Mouse (Mus musculus) right cerebral cortex, adult 2 months (tissue): ENCODE results near the gene Xpr1.

ENCODE experiments used
- DNase-seq, 2 experiments: peaks; one replicate each; pipeline ENCODE4 v3.0.0; 2021 to 2022; ENCODE audit warnings: low spot score in 2 of 2

Xpr1 gene

DNA sequence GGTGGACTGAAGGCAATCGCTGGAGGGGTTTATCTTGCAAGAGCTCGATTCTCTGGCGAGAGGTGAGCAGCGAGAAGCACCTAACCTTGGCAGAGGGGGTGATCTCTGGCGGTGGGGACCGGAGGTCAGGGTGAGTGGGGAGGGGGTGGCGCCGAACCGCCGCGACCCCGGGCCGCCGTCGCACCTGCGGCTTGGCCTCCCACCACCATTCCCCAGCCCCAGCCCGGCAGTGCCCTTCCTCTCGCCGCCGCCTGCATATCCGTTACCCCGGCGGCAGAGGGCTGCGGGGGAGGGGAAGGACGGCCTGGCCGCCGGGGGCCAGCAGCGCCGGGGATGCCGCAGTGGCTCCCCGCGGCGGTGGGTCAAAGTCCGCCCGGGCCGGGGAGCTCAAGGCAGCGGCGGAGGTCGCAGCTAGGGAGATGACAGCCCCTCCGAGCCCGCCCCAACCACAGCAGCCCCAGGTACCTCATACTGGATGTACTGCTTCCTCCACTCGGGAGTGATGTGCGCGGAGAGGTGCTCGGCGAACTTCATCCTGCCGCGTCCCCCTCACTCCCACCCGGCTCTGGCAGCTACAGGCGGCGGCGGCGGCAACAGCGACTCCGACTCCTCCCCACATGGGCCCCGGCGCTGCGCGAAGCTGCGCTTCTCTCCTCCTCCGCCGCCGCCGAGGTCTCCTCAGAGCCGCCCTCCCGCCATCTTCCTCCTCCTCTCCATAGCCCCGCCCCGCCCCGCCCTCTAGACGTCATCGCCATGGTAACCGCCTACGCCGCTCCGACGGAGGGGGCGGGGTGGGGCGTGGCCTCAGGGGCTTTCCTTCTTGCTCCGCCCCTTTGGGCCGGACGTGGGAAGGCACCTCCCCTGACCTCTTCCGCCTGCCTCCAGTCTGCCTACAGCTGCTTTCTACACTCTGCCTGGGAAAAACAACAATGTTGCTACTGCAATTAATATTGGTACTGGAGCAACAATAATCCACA, at the start of gene Xpr1:
Gene Xpr1 (minus strand): TSS at position 715 of the 977 bp plus-strand sequence.
- peak; percentile 94 for DNase-seq

- DNase-seq = no peak
Measured at GRCm38 (mm10) chr1:155463442-155463841, 46.2 kb upstream of the Xpr1 start.

- no peak for DNase-seq
Measured at GRCm38 (mm10) chr1:155462582-155462981, 45.4 kb upstream of the Xpr1 start.

- no peak for DNase-seq
Measured at GRCm38 (mm10) chr1:155457532-155457931, 40.3 kb upstream of the Xpr1 start.

DNA sequence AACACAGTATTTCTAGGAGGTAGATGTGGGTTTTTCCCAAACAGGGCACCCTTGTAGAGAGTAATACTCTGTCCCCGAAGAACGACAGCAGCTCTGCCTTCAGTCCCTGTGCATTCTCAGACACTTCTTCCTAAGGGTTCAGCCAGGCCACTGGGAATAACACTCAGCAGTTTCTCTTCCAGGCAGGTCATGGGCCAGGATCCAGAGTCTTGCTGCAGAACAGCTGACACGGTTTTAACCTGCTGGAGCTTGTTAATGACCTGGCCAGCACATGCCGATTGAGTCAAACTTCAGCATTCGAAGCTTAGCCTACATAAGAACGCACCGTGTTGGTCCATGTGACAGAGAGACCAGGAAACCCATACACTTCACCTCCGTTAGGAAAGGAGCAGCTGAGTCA, 36.0 kb upstream of the Xpr1 start:
- no peak for DNase-seq

DNA sequence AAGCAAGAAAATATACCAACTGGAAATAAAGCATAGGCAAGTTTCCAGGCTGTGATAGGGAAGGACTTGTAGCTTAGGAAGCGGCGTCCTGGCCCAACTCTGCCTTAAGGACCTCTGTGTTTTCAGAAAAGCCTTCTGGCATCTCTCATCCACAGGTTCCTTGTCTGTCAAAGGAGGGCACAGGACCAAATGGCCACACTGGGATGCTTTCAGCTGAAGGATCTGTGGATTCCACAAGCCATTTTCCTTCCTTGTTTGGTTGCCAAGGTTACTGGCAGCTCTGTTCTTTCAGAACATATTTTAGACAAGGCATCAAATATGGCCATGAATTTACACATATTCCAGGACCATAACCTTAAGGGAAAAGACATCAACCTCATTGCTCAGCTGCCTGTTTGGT, 31.7 kb upstream of the Xpr1 start:
- no peak for DNase-seq

- DNase-seq = no peak
Measured at GRCm38 (mm10) chr1:155447277-155447676, 30.1 kb upstream of the Xpr1 start.

DNA sequence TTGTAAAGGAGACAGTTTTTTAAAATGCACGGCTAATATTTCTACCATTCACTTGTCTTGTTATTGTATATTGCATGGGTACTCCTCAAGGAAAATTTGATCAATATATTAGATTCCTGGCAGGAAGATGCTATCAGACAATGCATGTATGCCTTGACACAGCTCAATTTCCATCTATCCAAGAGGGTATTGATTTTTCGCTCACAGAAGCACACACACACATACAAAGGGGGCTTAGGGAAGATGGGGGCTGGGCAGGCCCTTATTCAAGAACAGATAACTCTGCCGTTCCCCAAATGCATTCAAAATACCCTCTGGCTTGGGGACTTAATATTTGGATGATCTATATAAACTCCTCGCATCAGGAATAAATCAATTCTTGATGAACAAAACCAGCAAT, 25.9 kb upstream of the Xpr1 start:
- DNase-seq = no peak

DNA sequence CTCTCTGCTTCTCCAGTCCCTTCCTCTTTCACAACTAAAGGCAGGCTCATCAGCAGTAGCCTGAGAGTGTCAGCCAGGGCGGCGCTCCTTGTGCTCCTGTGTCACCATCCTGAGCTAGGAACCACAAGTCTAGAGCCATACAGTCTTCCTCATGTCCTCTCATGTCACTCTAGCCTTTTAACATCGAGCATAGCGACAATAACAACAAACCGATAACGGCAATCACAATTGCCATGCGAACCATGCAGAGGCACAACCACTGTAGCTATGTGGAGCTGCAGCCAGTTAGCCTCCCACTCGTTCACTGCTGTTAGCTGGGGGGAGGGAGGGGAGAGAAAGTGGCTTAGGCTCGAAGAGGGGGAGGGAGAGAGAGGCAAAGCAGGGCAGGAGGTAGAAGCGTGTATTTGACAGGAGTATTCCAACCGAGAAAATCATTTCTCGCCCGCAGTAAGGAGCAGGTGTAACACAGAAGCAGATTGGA, 25.3 kb upstream of the Xpr1 start:
- DNase-seq = peak; percentile 54 to 56

DNA sequence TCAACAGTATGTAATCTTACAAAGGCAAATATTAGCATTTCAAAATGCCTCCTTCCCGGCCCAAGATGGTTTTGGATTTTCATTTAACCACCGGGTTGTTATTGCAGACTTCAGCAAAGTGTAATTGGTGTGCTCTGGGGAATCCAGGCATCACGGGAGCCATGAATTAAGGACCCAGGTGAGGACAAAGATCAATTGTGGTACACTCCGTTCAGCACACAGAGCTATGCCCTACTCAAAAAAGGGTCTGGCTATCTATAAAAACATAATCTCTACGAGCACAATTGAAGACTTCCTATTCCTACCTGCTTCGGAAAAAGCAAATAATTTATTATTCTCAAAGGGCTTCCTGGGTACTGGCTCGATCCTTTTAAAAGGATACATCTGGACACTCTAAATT, 22.3 kb upstream of the Xpr1 start:
- DNase-seq = no peak

- no peak for DNase-seq
Measured at GRCm38 (mm10) chr1:155438525-155438924, 21.3 kb upstream of the Xpr1 start.

DNA sequence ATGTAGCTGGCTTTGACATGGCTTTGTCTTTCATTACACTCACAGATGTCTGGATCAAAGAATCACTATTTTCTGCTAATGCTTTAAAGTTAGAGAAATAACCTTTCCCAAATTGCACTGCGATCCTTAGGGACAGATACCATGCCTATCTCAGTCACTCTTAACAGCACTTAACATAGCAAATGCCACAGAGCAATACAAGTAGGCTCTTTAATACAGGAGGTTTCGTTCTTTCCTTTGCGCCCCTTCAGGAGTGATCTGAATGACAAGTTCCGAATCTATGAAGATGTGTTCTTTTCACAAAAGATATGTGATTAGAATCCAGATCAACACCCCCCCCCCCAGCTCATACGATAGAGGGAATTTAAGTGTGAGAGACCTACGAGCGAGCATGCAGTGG, 12.1 kb upstream of the Xpr1 start:
- DNase-seq = no peak

DNA sequence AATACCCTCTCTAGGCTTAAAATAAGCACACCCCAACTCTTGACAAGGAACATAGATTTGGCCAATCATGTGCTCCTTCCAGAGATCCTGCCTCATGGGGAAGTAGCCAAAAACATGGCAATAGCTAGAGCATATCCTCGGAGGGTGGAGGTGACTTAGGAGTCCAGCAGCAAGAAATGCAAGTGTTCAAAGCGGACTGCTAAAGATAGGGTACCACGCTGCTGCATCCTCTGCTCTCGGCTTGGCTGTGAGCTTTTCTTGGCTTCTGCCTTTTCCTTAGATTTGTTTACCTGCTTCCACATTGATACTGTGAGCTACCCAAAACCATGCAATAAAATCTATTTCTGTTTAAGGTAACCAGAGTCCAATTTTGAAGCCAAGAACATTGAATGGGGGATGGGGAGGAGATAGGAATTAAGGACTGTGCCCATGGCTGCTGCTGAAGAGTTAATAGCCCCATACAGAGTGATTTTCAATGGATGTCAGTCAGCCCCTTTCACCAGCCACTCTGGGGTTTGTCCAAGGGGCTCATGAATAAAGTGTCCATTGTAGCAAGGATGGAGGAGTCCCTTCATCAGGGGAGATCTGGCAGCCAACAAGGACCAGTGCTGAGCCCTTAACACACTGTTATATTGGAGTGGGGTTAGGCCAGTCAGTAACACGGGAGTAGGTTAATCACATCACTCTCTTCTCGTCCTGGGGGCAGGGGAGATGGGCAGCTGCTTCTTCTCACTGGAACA, 10.1 kb upstream of the Xpr1 start:
- no peak for DNase-seq

DNA sequence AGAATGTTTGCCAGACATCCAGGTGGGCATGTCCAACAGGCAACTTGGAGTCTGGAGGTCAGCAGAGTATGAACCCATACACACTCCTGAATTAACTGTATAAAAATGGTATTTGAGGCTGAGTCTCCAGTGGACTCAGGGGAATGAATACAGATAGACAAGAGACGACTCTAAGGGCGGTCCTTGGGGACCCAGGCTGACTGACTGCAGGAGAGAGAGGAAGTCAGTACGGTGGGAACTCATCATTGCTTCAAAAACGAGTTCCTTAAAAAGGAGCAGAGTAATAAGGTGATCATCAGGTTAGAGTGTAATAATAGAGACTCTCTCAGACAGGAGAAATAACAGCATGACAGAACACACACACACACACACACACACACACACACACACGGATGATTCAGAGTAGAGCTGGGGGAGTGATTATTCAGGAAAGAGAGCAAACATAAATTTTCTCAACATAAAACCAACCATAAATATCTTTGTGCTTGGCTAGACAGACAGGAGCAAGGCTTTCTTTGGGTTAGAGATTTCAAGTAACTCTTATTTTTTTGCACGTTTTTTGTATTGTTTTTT, 8.6 kb upstream of the Xpr1 start:
- DNase-seq = peak; percentile 35 to 57

DNA sequence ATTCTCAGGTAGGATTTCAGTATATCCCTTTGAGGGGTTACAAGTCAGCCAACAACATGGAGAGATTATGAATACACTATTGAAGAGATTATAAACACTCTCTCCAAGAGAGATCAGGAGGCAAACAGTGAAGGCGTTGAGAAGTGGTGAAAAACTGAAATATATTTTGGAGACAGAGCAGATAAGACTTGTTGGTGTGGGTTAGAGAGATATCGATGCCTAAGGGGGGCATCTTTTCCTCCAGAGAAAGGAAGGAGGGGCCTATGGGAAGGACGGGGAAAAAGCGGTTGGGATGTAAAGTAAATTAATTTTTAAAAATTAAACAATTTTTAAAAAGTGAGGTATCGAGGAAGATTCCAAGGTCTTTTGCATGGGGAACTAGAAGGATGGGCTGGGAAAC, 8.1 kb upstream of the Xpr1 start:
- no peak for DNase-seq

DNA sequence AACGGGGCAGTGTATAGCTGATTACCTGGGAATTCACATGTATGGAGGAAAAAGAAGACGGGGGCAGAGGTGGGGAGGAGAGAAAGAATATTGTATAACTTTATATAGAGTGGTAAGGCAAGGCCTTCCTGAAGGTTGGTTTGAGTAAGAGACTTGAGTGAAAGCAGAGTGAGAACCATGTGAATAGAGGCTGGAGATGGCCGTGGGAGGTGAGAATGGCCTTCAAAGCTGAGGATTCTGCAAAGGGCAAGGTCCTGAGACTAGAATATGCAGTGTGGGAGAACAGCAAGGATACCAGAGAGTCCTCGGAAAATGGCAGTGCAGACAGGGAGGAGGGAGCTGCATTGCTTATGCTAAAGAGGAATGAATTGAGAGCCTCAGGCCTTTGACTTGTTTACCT, 6.6 kb upstream of the Xpr1 start:
- no peak for DNase-seq

- DNase-seq = no peak
Measured at GRCm38 (mm10) chr1:155422022-155422421, 4.8 kb upstream of the Xpr1 start.

DNA sequence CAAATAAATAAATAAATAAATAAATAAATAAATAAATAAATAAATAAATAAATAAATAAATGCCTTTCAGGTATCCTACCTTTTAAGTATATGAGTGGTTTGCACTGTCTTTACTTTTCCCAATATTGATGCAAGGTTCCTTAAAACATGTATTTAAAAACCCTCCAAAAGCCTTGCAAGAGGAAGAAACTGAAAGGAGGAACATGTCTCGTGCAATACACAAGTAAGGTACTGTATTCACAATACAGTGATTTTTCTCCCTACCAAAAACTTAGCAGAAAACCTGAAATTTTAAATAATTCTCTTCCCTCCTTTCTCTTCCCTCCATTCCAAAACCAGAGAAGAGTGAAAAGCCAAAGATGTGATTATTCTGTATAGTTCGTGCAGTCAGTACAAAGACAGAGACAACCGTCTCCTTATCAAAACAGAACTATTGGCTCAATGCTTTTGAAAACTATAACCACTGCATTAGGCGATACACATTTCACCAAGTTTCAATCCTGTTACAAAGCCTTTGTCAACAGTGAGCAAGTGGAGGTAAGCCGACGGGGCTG, 991 bp downstream of the Xpr1 start:
- DNase-seq = no peak

GRCm38 (mm10) chr1:155415421-155415820, 1.8 kb downstream of the Xpr1 start:
- no peak for DNase-seq

GRCm38 (mm10) chr1:155412705-155413104, 4.5 kb downstream of the Xpr1 start:
- DNase-seq = no peak

GRCm38 (mm10) chr1:155408577-155408966, 8.6 kb downstream of the Xpr1 start:
- DNase-seq = no peak
